Mouse (Mus musculus) kidney, embryonic 16.5 days (tissue): ENCODE measurements around the gene Tmeff1. TPM values are rescaled to one million over a fixed set of nuclear protein-coding genes. Genes with fewer than 3 reads are reported as not detected.
A peak's percentile ranks its signal among the peaks of the same experiment; 100 is the strongest.

Experiments
- ATAC-seq: fragments of 200-750 bp; cut with Nextera tagmentation; 2 replicates; pipeline ENCODE4 v1.8.0; 2017; ENCODE audit warnings: moderate TSS enrichment; ENCODE audit not compliant: low FRiP score, low TSS enrichment
- H3K27ac ChIP-seq: fragments of 300-500 bp; sonication (generic); 2 replicates; pipeline ENCODE4 v1.5.1; 2014; ENCODE audit warnings: low read length
- H3K27me3 ChIP-seq: fragments of 300-500 bp; sonication (generic); 2 replicates; pipeline ENCODE4 v1.6.1; 2014; ENCODE audit warnings: low read length, control low read depth, mixed read lengths; ENCODE audit not compliant: insufficient read depth
- H3K36me3 ChIP-seq: fragments of 300-500 bp; sonication (generic); 2 replicates; pipeline ENCODE4 v1.6.1; 2014; ENCODE audit warnings: low read length, control low read depth, mixed read lengths; ENCODE audit not compliant: insufficient read depth
- H3K4me1 ChIP-seq: fragments of 300-500 bp; sonication (generic); 2 replicates; pipeline ENCODE4 v1.6.1; 2014; ENCODE audit warnings: low read length, control low read depth, mixed read lengths; ENCODE audit not compliant: insufficient read depth
- H3K4me2 ChIP-seq: fragments of 300-500 bp; sonication (generic); replicated peaks from 2 replicates; pipeline ENCODE4 v1.6.1; 2014; ENCODE audit warnings: low read depth, low read length
- H3K4me3 ChIP-seq: fragments of 300-500 bp; sonication (generic); 2 replicates; pipeline ENCODE4 v1.5.1; 2014; ENCODE audit warnings: mild to moderate bottlenecking, low read length
- H3K9ac ChIP-seq: fragments of 300-500 bp; sonication (generic); replicated peaks from 2 replicates; pipeline ENCODE4 v1.6.1; 2014; ENCODE audit warnings: low read length
- H3K9me3 ChIP-seq: fragments of 300-500 bp; sonication (generic); 2 replicates; pipeline ENCODE4 v1.6.1; 2016; ENCODE audit warnings: low read length, control low read depth
- WGBS: fragments of 180-500 bp; shearing (Covaris S2); extraction: QIAGEN DNeasy Blood & Tissue Kit; methylation state at CpG from one replicate; pipeline ENCODE4 v1.1.7; 2014; 5-methylcytosine and 5-hydroxymethylcytosine counted together
- polyA plus RNA-seq: library from polyadenylated mRNA; unstranded; fragments of >200 nt; fragmentation: Nextera tagmentation; extraction: Ambion mirVana; gene quantifications from 2 replicates; pipeline ENCODE4 v1.2.1, GENCODE M21; 2015

Gene Tmeff1
- polyA plus RNA-seq: 10.4 and 19.8 TPM in 2 replicates

DNA sequence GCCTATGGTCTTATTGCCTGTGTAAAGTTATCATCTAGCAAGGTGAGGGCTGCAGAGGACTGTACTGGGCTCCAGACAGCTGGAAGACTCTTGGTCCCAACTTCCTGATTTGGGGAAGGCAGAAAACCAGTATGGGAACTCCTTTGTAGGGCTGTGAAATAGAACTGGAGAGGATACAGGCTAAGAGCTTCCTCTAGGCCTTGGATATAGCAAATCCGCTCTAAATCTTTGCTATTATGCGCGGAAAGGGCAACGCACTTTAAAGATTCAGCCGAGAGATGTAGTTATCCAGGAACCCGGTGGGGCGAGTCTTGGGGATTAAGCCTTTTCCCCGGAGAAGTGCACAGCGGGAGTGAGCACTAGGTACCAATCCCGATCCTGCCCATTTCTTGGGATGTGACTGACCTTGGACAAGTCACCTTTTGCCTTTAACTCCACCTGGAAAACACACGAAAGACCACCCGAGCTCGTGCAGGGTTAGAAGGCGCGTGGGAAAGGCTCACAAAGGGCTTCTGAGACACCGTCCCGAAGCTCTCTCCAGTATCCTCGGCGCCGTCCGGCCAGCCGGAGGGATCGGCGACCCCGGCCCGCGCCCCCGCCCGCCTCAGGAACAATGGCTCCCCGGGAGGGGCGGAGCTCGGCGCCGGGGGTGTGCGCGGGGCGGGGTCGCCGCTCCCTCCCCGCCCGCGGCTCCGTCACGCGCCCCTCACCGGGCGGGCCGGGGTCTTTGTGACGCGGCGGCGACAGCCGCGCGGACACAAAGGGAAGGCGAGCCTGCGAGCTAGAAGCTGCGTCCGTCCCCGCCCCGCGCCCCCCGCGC, at the start of gene Tmeff1:
Gene Tmeff1, plus strand, starts transcription at position 754 of the 820 bp plus-strand sequence.
- H3K27me3 ChIP-seq: no peaks in the 10 kb centered on the region
- 2% methylated on average over 38 of the region's 64 CpGs for WGBS

GRCm38 (mm10) chr4:48536275-48536674, 48.7 kb upstream of the Tmeff1 start:
- no peaks in the 10 kb centered on the region for H3K27me3 ChIP-seq
- WGBS: 86% methylated on average over 5 of the region's 5 CpGs
- no peaks in the 10 kb centered on the region for H3K9me3 ChIP-seq
- no peak overlapping the region for H3K9ac ChIP-seq
- no peaks in the 10 kb centered on the region for H3K36me3 ChIP-seq
- no peak overlapping the region for H3K4me2 ChIP-seq
- H3K4me3 ChIP-seq: no peak overlapping the region
- 0 out of 2 replicates have a peak, but pooled peaks cover 4% of the 10 kb centered on the region for H3K4me1 ChIP-seq
- no peak overlapping the region for H3K27ac ChIP-seq
- ATAC-seq: no peak

More for the DNA sequence above, at the start of gene Tmeff1:
- Histone ChIP-seq H3K4me1 (peaks cover 4% of the 10 kb centered on the region), H3K4me3 (peak within 1 kb of the TSS; percentile 84), H3K4me2 (peak within 1 kb of the TSS; percentile 86), H3K9ac (peak within 1 kb of the TSS; percentile 89), H3K36me3 (peaks cover 4% of the 10 kb centered on the region; the same call in 1 of the 2 replicates), H3K9me3 (peaks cover 3% of the 10 kb centered on the region; the same call in 1 of the 2 replicates), H3K27ac (peak within 1 kb of the TSS; percentile 88)
- peak; percentile 75 for ATAC-seq

DNA sequence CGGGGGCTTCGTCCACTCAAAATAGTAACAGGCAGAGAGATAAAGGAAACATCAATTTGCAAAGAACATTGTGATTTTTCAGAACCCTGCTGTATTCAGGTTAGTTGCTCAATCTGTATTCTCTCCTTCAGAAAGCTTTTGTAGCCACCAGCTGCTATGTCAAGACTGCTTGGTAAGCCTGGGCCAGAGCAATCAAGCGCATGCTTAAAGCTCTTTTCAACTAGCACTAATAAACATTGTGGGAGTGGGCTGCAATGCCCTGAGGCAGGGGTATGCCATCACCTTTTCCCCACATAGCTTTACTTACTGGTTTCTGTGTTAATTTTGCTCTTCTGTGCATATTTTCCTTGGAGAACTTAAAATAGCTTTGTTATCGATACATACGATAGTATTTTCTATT, 48.0 kb upstream of the Tmeff1 start:
- H3K9ac ChIP-seq: no peak overlapping the region
- H3K27me3 ChIP-seq: no peaks in the 10 kb centered on the region
- H3K9me3 ChIP-seq: no peaks in the 10 kb centered on the region
- no peaks in the 10 kb centered on the region for H3K36me3 ChIP-seq
- H3K4me2 ChIP-seq: no peak overlapping the region
- ATAC-seq: no peak
- no peak overlapping the region for H3K27ac ChIP-seq
- no peak overlapping the region for H3K4me3 ChIP-seq
- H3K4me1 ChIP-seq: peaks cover 11% of the 10 kb centered on the region
- WGBS: 91% methylated on average over 5 of the region's 5 CpGs

GRCm38 (mm10) chr4:48538581-48538980, 46.4 kb upstream of the Tmeff1 start:
- Histone ChIP-seq H3K4me2 (no peak overlapping the region), H3K4me3 (no peak overlapping the region), H3K27me3 (no peaks in the 10 kb centered on the region), H3K9me3 (no peaks in the 10 kb centered on the region), H3K9ac (no peak overlapping the region), H3K4me1 (peaks cover 23% of the 10 kb centered on the region), H3K27ac (no peak overlapping the region), H3K36me3 (no peaks in the 10 kb centered on the region)
- ATAC-seq: no peak
- WGBS: 90% methylated on average over 2 of the region's 2 CpGs

- Histone ChIP-seq H3K36me3 (no peaks in the 10 kb centered on the region), H3K9me3 (no peaks in the 10 kb centered on the region), H3K27me3 (no peaks in the 10 kb centered on the region), H3K4me2 (peak within 1 kb of the TSS; percentile 58), H3K4me1 (peaks cover 24% of the 10 kb centered on the region), H3K27ac (peak within 1 kb of the TSS; percentile 92), H3K4me3 (peak within 1 kb of the TSS; percentile 85), H3K9ac (peak within 1 kb of the TSS; percentile 97)
- 0% methylated on average over 48 of the region's 86 CpGs for WGBS
- ATAC-seq: peak; percentile 76
Measured at GRCm38 (mm10) chr4:48539841-48540575, 45.0 kb upstream of the Tmeff1 start, which contains the start of gene Msantd3. TSS of gene Msantd3 (plus strand) at chr4:48539935.

- Histone ChIP-seq H3K4me1 (peaks cover 29% of the 10 kb centered on the region), H3K4me2 (peak overlapping the region; percentile 58), H3K9me3 (no peaks in the 10 kb centered on the region), H3K4me3 (peak overlapping the region; percentile 85), H3K27ac (peak overlapping the region; percentile 92), H3K9ac (peak overlapping the region; percentile 97), H3K27me3 (no peaks in the 10 kb centered on the region), H3K36me3 (no peaks in the 10 kb centered on the region)
- peak; percentile 47; the same call in 1 of the 2 replicates for ATAC-seq
- under 1% methylated on average over 20 of the region's 50 CpGs for WGBS
Measured at GRCm38 (mm10) chr4:48540576-48541111, 44.3 kb upstream of the Tmeff1 start.

GRCm38 (mm10) chr4:48541526-48542250, 43.3 kb upstream of the Tmeff1 start:
- Histone ChIP-seq H3K4me2 (peak overlapping the region; percentile 58), H3K4me3 (peak overlapping the region; percentile 85), H3K36me3 (no peaks in the 10 kb centered on the region), H3K27ac (peak overlapping the region; percentile 57; the same call in 1 of the 2 replicates), H3K9me3 (no peaks in the 10 kb centered on the region), H3K9ac (peak overlapping the region; percentile 97), H3K4me1 (peaks cover 37% of the 10 kb centered on the region), H3K27me3 (no peaks in the 10 kb centered on the region)
- WGBS: 4% methylated on average over 15 of the region's 15 CpGs
- no peak for ATAC-seq

DNA sequence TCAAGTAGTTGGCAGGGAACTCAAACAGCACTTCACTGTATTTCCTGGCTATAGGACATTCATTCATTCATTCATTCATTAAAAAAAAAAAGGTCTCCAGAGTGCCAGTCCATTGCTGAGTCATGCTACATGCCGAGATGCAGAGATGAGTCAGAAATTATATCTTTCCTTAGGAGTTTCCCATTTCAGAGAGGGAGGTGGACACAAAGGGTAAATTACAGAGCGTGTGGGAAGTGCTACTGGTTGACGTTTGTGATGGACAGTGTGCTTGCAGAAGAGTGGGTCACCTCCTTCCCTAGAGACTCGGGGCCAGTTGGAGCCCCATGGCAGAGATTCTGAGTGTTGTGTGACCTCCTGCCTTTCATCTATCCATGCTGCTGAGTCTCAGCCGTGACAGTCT, 42.6 kb upstream of the Tmeff1 start:
- H3K4me2 ChIP-seq: peak overlapping the region; percentile 58
- no peak for ATAC-seq
- no peak overlapping the region for H3K27ac ChIP-seq
- peak overlapping the region; percentile 97; the same call in 1 of the 2 replicates for H3K9ac ChIP-seq
- no peaks in the 10 kb centered on the region for H3K27me3 ChIP-seq
- peaks cover 43% of the 10 kb centered on the region for H3K4me1 ChIP-seq
- H3K36me3 ChIP-seq: no peaks in the 10 kb centered on the region
- 21% methylated on average over 5 of the region's 5 CpGs for WGBS
- no peak overlapping the region for H3K4me3 ChIP-seq
- no peaks in the 10 kb centered on the region for H3K9me3 ChIP-seq
